Mouse (Mus musculus) mouse embryonic stem cell (cell line): ENCODE results near the gene Gm28044.
"Not testable (repeated sequence)": the region's sequence is repeated elsewhere in the genome, so short reads cannot be mapped to it uniquely, and the experiment has no call there.

ENCODE experiments used
- in situ Hi-C, 2 experiments: fragments of 300-500 bp; cut with MboI; formaldehyde crosslinking; loops; 1 replicate in 1 of 2; 3 replicates in 1 of 2; pipeline ENCODE4 v1.14.3; 2019 to 2020; ENCODE audit warnings: low sequenced_read_pairs in 2 of 2, low pct_unique_long_range_greater_than_20kb in 1 of 2, mixed read lengths in 1 of 2; ENCODE audit not compliant: unreplicated experiment in 1 of 2

Gm28044 gene

DNA sequence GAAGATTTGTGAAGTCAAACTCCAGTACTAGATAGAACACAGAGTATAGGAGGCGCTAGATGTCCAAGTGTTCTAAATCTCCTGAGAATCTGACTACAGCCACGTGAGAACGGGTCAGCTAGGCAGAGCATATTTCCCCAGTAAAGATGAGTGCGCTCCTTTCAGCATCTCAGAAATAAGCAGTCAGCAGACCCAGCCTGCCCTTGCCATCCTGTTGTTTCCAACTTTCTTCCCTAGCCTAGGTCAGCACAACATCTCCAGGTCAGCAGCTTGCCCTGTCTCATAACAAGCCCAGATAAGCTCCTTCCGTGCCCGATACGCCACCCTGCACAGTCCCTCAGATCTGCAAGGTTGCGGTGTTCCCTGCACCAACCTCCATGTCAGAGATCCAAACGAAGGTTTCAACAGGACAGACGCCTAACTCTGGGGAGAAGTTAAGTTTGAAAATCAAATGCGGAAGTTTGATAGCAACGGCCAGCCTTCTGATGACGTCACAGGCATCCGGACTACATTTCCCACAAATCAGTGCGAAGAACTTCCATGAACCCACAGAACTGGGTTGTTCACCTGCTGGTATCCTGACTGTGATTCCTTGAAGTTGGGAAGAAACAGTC is at the start of gene Gm28044, which contains the start of gene Zfp953:
Gene Gm28044, minus strand, starts transcription at position 406 of the 614 bp plus-strand sequence.
Gene Zfp953, minus strand, starts transcription at position 475 of the 614 bp plus-strand sequence.
- in situ Hi-C loops: loop anchor here in 1 of 2 experiments (5.0 kb wide), 1 partner anchor 42 kb away; no protein-coding TSS in a partner anchor

DNA sequence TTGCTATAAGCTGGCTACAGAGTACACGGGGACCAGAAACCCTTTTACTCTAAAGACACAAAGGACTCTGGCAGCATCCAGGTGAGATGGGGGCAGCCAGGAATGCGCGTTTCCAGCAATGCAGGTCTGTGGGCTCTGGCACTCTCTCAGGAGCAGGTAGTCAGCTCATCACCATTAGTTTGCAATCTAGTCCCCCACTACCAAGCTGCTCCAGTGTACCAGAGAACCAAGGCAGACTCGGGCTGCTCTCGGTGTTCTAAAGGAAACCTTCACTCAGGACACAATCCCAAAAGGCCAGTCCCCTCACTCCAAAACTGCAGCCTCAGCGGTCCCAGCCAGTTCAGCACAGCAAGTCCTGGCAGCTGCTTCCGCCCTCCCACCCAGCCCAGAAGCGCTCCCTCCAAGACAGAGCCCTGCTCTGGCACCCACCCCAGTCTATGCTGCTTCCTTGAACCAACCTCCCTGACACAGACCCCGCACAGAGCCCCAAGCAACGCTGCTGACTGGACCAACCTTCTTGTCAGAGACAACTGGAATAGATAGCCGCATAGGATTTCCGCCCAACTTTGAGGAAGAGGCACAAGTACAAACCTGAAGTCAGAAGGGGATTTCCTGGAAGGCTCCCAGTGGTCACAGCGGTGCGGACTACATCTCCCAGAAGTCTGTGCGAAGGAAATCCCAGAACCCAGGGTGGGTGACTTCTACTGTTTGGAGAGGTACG is 39.0 kb upstream of the Gm28044 start, which contains the start of gene Zfp429:
Gene Zfp429, minus strand, starts transcription at position 637 of the 721 bp plus-strand sequence.
- in situ Hi-C loops: not testable (repeated sequence)

DNA sequence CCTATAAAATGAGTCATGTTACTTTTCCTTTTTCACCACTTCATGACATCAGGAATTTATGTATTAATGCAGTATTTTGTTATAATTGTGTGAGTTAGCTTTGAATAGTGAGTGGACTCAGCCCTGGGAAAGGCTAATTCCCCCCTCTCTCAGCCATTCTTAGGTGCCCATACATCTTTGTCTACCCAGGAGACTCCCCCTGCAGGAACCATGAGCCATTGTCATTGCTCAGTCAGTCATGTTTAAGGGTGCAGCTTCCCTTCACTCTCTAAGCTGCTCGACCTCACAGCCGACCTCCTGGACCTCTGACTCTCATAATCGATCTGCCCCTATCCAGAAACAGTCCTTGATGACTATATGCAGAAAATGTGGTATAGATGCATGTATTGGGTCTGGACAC is 15.9 kb upstream of the Gm28044 start:
- in situ Hi-C loops: loop anchor here in 1 of 2 experiments (10.0 kb wide), 1 partner anchor 211 kb away; no protein-coding TSS in a partner anchor

DNA sequence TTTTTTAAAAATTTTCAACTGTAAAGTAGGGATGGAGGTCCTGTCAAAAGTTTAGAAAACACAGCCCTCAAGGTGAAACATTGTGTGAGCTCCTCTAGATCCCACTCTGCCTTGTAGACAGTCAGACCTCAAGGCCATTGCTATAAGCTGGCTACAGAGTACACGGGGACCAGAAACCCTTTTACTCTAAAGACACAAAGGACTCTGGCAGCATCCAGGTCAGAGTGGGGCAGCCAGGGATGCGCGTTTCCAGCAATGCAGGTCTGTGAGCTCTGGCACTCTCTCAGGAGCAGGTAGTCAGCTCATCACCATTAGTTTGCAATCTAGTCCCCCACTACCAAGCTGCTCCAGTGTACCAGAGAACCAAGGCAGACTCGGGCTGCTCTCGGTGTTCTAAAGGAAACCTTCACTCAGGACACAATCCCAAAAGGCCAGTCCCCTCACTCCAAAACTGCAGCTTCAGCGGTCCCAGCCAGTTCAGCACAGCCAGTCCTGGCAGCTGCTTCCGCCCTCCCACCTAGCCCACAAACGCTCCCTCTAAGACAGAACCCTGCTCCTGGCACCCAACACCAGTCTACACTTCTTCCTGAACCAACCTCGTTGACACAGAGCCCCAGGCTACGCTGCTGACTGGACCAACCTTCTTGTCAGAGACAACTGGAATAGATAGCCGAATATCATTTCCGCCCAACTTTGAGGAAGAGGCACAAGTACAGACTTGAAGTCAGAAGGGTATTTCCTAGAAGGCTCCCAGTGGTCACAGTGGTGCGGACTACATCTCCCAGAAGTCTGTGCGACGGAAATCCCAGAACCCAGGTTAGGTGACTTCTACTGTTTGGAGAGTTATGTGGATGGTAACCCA is 14.9 kb upstream of the Gm28044 start, which contains the start of the genes Gm28041 and Zfp456:
Gene Gm28041, minus strand, starts transcription at position 684 of the 862 bp plus-strand sequence.
Gene Zfp456, minus strand, starts transcription at position 761 of the 862 bp plus-strand sequence.
- in situ Hi-C loops: loop anchor here in 1 of 2 experiments (10.0 kb wide), 1 partner anchor 210 kb away; no protein-coding TSS in a partner anchor

DNA sequence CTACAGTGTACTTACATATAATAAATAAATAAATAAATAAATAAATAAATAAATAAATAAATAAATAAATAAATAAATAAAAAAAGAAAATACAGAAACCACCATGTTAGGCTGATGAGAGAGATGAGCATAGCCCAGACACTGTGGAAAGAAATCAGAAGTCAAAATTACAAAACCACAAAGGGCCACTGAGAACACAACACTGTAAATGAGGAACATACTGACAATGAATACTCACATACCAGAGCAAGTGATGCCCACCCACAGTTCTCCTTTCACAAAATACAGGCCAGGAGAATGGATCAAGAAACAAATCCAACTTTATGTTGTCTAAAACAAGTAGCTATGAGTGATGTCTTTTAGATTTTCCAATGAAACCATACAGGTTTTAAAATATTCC is 8.5 kb downstream of the Gm28044 start:
- in situ Hi-C loops: no loop called here

GRCm38 (mm10) chr13:67343422-67343821 is 16.9 kb downstream of the Gm28044 start:
- in situ Hi-C loops: no loop called here

DNA sequence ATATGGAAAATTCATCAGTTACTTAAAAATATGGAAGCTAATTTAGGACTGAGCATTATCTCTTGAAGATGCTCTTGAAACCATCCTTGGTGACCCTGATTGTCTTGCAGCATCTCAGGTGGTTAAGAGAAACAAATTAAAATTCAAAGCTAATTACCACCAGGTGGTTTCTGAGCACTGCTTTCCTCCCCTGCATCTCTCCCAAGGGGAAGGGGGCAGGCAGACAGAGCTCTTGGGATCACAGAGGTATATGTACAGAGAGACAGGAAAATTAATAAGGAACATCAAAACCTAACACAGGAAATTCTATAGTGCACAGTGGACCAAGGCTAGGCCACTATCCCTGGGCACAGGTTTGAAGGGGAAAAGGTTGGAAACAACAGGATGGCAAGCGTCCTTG is 27.5 kb downstream of the Gm28044 start:
- in situ Hi-C loops: no loop called here

DNA sequence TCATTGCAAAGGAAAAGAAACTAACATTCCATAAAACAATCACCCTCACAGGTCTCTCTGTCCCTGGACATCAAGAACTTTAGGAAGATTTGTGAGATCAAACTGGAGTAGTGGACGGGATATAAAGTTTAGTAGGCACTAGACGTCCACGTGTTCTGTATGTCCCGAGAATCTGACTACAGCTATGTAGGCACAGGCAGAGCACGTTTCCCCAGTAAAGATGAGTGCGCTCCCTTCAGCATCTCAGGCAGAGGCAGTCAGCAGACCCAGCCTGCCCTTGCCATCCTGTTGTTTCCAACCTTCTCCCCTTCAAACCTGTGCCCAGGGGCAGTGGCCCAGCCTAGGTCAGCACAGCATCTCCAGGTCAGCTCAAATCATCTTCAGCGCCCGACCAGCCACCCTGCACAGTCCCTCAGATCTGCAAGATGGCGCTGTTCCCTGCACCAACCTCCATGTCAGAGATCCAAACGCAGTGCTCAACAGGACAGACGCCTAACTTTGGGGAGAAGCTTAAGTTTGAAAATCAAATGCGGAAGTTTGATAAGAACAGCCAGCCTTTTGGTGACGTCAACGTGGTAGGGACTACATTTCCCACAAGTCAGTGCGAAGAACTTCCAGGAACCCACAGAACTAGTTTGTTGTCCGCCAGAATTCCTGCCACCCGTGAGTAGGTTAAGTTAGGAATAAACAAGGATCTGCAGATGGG is 28.2 kb downstream of the Gm28044 start, which contains the start of gene Zfp595:
Gene Zfp595, minus strand, starts transcription at position 552 of the 706 bp plus-strand sequence.
- in situ Hi-C loops: no loop called here

- in situ Hi-C loops: loop anchor here in 1 of 2 experiments (5.0 kb wide), 1 partner anchor 179 kb away; no protein-coding TSS in a partner anchor
Measured at GRCm38 (mm10) chr13:67306718-67307117, 53.6 kb downstream of the Gm28044 start.

GRCm38 (mm10) chr13:67305822-67306672 is 54.3 kb downstream of the Gm28044 start, which contains the start of gene Zfp457:
Zfp457 (minus strand) TSS chr13:67306485.
- in situ Hi-C loops: loop anchor here in 1 of 2 experiments (5.0 kb wide), 1 partner anchor 179 kb away; no protein-coding TSS in a partner anchor

- in situ Hi-C loops: no loop called here
Measured at GRCm38 (mm10) chr13:67278314-67278713, 82.0 kb downstream of the Gm28044 start, which contains the start of gene Zfp458. Zfp458 (minus strand) TSS chr13:67278466.

DNA sequence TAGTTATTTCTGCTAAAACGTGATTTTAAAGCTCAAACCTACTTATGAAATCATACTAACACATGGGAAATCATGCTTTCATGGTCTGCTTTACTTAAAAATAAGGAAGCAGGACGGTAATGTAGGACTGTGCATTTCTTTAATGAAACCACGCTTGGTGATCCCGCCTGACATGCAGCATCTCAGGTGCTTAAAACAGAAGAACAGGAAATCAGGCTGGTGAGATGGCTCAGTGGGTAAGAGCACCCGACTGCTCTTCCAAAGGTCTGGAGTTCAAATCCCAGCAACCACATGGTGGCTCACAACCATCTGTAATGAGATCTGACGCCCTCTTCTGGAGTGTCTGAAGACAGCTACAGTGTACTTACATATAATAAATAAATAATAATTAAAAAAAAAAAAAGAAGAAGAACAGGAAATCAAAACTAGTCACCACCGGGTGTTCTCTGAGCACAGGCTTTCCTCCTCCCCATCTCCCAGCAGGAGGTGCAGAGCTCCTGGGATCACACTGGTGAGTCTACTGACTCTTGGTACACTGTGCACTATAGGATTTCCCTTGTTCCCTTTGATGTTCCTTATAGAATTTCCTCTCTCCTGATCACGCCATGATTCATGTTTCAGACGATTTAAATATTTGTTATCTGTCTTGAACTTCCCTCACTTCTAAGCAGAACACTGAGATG is 90.8 kb downstream of the Gm28044 start:
- in situ Hi-C loops: loop anchor here in 1 of 2 experiments (5.0 kb wide), 1 partner anchor 458 kb away; the partner anchor contains the start of gene Zfp65

DNA sequence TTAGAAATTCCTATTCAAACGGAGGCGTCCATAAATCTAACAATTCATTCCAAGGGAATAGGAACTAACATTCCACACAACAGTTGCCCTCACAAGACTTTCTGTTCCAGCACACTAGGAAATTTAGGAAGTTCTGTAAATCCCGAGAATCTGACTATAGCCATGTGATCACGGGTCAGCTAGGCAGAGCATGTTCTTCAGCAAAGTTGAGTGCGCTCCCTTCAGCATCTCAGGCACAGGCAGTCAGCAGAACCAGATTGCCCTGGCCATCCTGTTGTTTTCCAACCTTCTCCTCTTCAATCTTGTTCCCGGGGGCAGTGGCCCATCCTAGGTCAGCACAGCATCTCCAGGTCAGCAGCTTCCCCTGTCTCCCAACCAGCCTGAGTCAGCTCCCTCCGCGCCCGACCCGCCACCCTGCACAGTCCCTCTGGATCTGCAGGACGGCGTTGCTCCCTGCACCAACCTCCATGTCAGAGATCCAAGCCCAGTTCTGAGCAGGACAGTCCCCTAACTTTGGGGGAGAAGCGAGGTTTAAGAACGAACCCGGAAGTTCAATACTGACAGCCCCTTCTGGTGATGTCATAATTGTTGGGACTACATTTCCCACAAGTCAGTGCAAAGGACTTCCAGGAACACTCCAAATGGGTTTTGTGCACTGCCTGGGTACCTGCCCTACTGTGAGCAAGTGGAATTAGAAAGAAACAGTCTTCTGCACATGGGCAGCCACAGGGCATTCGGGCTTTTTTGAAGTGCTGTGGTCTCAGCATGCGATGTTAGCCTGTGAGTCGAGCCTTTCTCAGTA is 91.6 kb downstream of the Gm28044 start:
- in situ Hi-C loops: loop anchor here in 1 of 2 experiments (5.0 kb wide), 1 partner anchor 459 kb away; the partner anchor contains the start of gene Zfp65
